In the genomic region with DNA sequence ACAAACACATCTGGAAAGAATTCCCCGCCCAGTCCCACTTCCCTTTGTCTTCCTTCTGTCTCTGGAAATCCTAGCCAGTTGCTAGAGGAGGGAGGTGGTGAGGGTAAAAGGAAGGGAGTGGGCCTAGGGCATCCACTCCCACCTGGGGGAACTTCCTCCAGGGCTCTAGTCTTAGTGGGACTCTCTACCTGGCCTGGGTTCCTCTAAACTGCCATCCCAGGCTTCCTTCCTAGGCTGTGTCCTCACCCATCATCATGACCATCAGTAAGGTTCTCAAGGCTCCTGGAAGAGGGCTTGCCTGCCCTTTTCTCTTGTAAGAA, we compare ENCODE assay signal across 16 mouse cellular contexts. TPM values are rescaled to one million over a fixed set of nuclear protein-coding genes. Genes with fewer than 3 reads are reported as not detected.
DNase-seq lines count a peak whose midpoint lies in the region; ATAC-seq lines count a peak whose summit lies in the region.
"Had no signal": no experiment of that assay in that cellular context is flagged by ENCODE, and none has a peak within 500 bp of the region (broad histone marks: within the 10 kb centered on the region; RNA-seq: fewer than 3 reads in every experiment).

No protein-coding gene starts in this region.

- WGBS in forebrain, embryonic 12.5 days, result no CpG with 5 or more reads among the region's 1 CpGs
- WGBS in forebrain, embryonic 16.5 days, result 42% methylated on average over 1 of the region's 1 CpGs
- WGBS in midbrain, embryonic 11.5 days, result 6% methylated on average over 1 of the region's 1 CpGs
- WGBS in midbrain, embryonic 16.5 days, result 17% methylated on average over 1 of the region's 1 CpGs
- WGBS in forebrain, embryonic 14.5 days, result 21% methylated on average over 1 of the region's 1 CpGs
- WGBS in midbrain, embryonic 13.5 days, result 15% methylated on average over 1 of the region's 1 CpGs

- 0 out of 2 replicates have a peak, but pooled peaks cover 3% of the 10 kb centered on the region for H3K27me3 ChIP-seq in forebrain, embryonic 12.5 days
- H3K27me3 ChIP-seq in forebrain, embryonic 16.5 days (replicated peaks; ENCODE audit: control insufficient read depth, insufficient read depth, low read length), result no peaks in the 10 kb centered on the region; the same call in 1 of the 2 replicates
- no peaks in the 10 kb centered on the region for H3K27me3 ChIP-seq in midbrain, embryonic 11.5 days (ENCODE audit: control insufficient read depth, insufficient read depth, low read length)
- H3K27me3 ChIP-seq in midbrain, embryonic 16.5 days (ENCODE audit: control insufficient read depth, insufficient read depth, low read depth, low read length), result no peaks in the 10 kb centered on the region; the same call in 1 of the 2 replicates
- 0 out of 2 replicates have a peak, but pooled peaks cover 3% of the 10 kb centered on the region for H3K27me3 ChIP-seq in forebrain, embryonic 14.5 days (replicated peaks; ENCODE audit: control insufficient read depth, insufficient read depth, low read length)
- no peaks in the 10 kb centered on the region for H3K27me3 ChIP-seq in midbrain, embryonic 13.5 days

- peaks cover 72% of the 10 kb centered on the region for H3K4me1 ChIP-seq in forebrain, embryonic 12.5 days
- peaks cover 36% of the 10 kb centered on the region for H3K4me1 ChIP-seq in forebrain, embryonic 16.5 days (replicated peaks; ENCODE audit: control insufficient read depth, insufficient read depth, low read length)
- peaks cover 68% of the 10 kb centered on the region for H3K4me1 ChIP-seq in midbrain, embryonic 11.5 days (ENCODE audit: control insufficient read depth, insufficient read depth, low read length)
- peaks cover 24% of the 10 kb centered on the region for H3K4me1 ChIP-seq in midbrain, embryonic 16.5 days (ENCODE audit: control insufficient read depth, insufficient read depth, low read length)
- H3K4me1 ChIP-seq in forebrain, embryonic 14.5 days (ENCODE audit: control insufficient read depth, insufficient read depth, low read length), result peaks cover 41% of the 10 kb centered on the region
- H3K4me1 ChIP-seq in midbrain, embryonic 13.5 days (replicated peaks), result peaks cover 68% of the 10 kb centered on the region

- peak overlapping the region; percentile 47 for H3K27ac ChIP-seq in forebrain, embryonic 12.5 days
- no peak overlapping the region for H3K27ac ChIP-seq in forebrain, embryonic 16.5 days (ENCODE audit: low read length)
- H3K27ac ChIP-seq in midbrain, embryonic 11.5 days (ENCODE audit: low read depth, low read length), result peak overlapping the region; percentile 90
- H3K27ac ChIP-seq in midbrain, embryonic 16.5 days (ENCODE audit: low read length), result no peak overlapping the region
- no peak overlapping the region for H3K27ac ChIP-seq in forebrain, embryonic 14.5 days (ENCODE audit: low read depth, low read length)
- H3K27ac ChIP-seq in midbrain, embryonic 13.5 days, result peak overlapping the region; percentile 69

- H3K9ac ChIP-seq in forebrain, embryonic 12.5 days, result no peak overlapping the region
- H3K9ac ChIP-seq in forebrain, embryonic 16.5 days (replicated peaks; ENCODE audit: low read depth, low read length), result no peak overlapping the region
- peak overlapping the region; percentile 80 for H3K9ac ChIP-seq in midbrain, embryonic 11.5 days (ENCODE audit: low read length)
- H3K9ac ChIP-seq in midbrain, embryonic 16.5 days (ENCODE audit: low read depth, low read length), result no peak overlapping the region
- H3K9ac ChIP-seq in forebrain, embryonic 14.5 days (ENCODE audit: low read length), result no peak overlapping the region
- no peak overlapping the region for H3K9ac ChIP-seq in midbrain, embryonic 13.5 days (replicated peaks)

- no peak for ATAC-seq in forebrain, embryonic 12.5 days (ENCODE audit: low FRiP score)
- no peak for ATAC-seq in forebrain, embryonic 16.5 days
- ATAC-seq in midbrain, embryonic 11.5 days (ENCODE audit: low FRiP score), result no peak
- ATAC-seq in midbrain, embryonic 16.5 days, result no peak
- no peak for ATAC-seq in forebrain, embryonic 14.5 days
- ATAC-seq in midbrain, embryonic 13.5 days, result peak; percentile 1; the same call in 1 of the 2 replicates

- peaks cover 12% of the 10 kb centered on the region for H3K36me3 ChIP-seq in forebrain, embryonic 12.5 days (replicated peaks)
- peaks cover 3% of the 10 kb centered on the region; the same call in 1 of the 2 replicates for H3K36me3 ChIP-seq in forebrain, embryonic 16.5 days (ENCODE audit: control insufficient read depth, insufficient read depth)
- H3K36me3 ChIP-seq in midbrain, embryonic 11.5 days (ENCODE audit: control insufficient read depth, insufficient read depth, low read length), result peaks cover 9% of the 10 kb centered on the region
- H3K36me3 ChIP-seq in midbrain, embryonic 16.5 days (ENCODE audit: control insufficient read depth, insufficient read depth, low read length), result 0 out of 2 replicates have a peak, but pooled peaks cover 1% of the 10 kb centered on the region
- H3K36me3 ChIP-seq in forebrain, embryonic 14.5 days (ENCODE audit: control insufficient read depth, insufficient read depth, low read length), result peaks cover 25% of the 10 kb centered on the region
- H3K36me3 ChIP-seq in midbrain, embryonic 13.5 days, result peaks cover 12% of the 10 kb centered on the region

- no peaks in the 10 kb centered on the region for H3K9me3 ChIP-seq in forebrain, embryonic 12.5 days
- no peaks in the 10 kb centered on the region for H3K9me3 ChIP-seq in forebrain, embryonic 16.5 days (ENCODE audit: control insufficient read depth, low read length)
- H3K9me3 ChIP-seq in midbrain, embryonic 11.5 days (ENCODE audit: control insufficient read depth, low read length), result no peaks in the 10 kb centered on the region
- H3K9me3 ChIP-seq in midbrain, embryonic 16.5 days (replicated peaks; ENCODE audit: control insufficient read depth, low read length, poor library complexity, severe bottlenecking), result no peaks in the 10 kb centered on the region
- no peaks in the 10 kb centered on the region for H3K9me3 ChIP-seq in forebrain, embryonic 14.5 days (replicated peaks; ENCODE audit: control insufficient read depth, low read length)
- no peaks in the 10 kb centered on the region for H3K9me3 ChIP-seq in midbrain, embryonic 13.5 days

- H3K4me2 ChIP-seq in forebrain, embryonic 12.5 days, result peak overlapping the region; percentile 72
- H3K4me2 ChIP-seq in forebrain, embryonic 16.5 days (ENCODE audit: low read length), result no peak overlapping the region
- H3K4me2 ChIP-seq in midbrain, embryonic 11.5 days, result no peak overlapping the region
- H3K4me2 ChIP-seq in midbrain, embryonic 16.5 days (ENCODE audit: low read length), result no peak overlapping the region
- 0 out of 2 replicates have a peak overlapping the region, but pooled peaks have one; percentile 70 for H3K4me2 ChIP-seq in forebrain, embryonic 14.5 days (ENCODE audit: low read length)
- H3K4me2 ChIP-seq in midbrain, embryonic 13.5 days (replicated peaks), result no peak overlapping the region

- no peak overlapping the region for H3K4me3 ChIP-seq in forebrain, embryonic 12.5 days (replicated peaks)
- H3K4me3 ChIP-seq in forebrain, embryonic 16.5 days (replicated peaks; ENCODE audit: low read length), result no peak overlapping the region
- H3K4me3 ChIP-seq in midbrain, embryonic 11.5 days (ENCODE audit: low read depth, low read length), result no peak overlapping the region
- no peak overlapping the region for H3K4me3 ChIP-seq in midbrain, embryonic 16.5 days (ENCODE audit: low read depth, low read length)
- H3K4me3 ChIP-seq in forebrain, embryonic 14.5 days (ENCODE audit: low read depth, low read length), result no peak overlapping the region
- no peak overlapping the region for H3K4me3 ChIP-seq in midbrain, embryonic 13.5 days (replicated peaks)

- peak; percentile 92 for DNase-seq in midbrain, embryonic 11.5 days (ENCODE audit: low spot score, missing footprints)
- no peak for DNase-seq in forebrain, embryonic 14.5 days (ENCODE audit: low spot score)
- no peak for DNase-seq in layer of hippocampus, postnatal 10 days (ENCODE audit: low spot score in 2 of 2)
- no peak for DNase-seq in urinary bladder, adult 18-20 months (ENCODE audit: low spot score in 2 of 2)
- DNase-seq: B cell, adult 2 months; cerebellum, adult 9-11 months; heart, postnatal 14 days; kidney, adult 18-20 months; lung, postnatal 4 days; right cerebral cortex, postnatal 25 days; thymus, postnatal 4 days had no signal

RNA-seq across cellular contexts. Expression of gene Crabp2, which starts 2.0 kb away (rescaled TPM):
- 246 TPM in 2 replicates for polyA plus RNA-seq in forebrain, embryonic 12.5 days (2016; fragmentation: Nextera tagmentation; extraction: Ambion mirVana)
- polyA plus RNA-seq in forebrain, embryonic 16.5 days (2015; fragmentation: Nextera tagmentation; extraction: Ambion mirVana), result 18.9 and 19.4 TPM in 2 replicates
- polyA plus RNA-seq in midbrain, embryonic 11.5 days (2014; fragmentation: Nextera tagmentation; extraction: Ambion mirVana), result 539 and 540 TPM in 2 replicates
- polyA plus RNA-seq in midbrain, embryonic 16.5 days (2015; fragmentation: Nextera tagmentation; extraction: Ambion mirVana), result 42.5 and 44.4 TPM in 2 replicates
- polyA plus RNA-seq in forebrain, embryonic 14.5 days (2014; fragmentation: Nextera tagmentation; extraction: Ambion mirVana), result 32.8 and 35.9 TPM in 2 replicates
- 129 and 135 TPM in 2 replicates for polyA plus RNA-seq in midbrain, embryonic 13.5 days (2015; fragmentation: Nextera tagmentation; extraction: Ambion mirVana)
- 1 to 10 TPM; 2.0 to 6.4 TPM for total RNA-seq in layer of hippocampus, postnatal 10 days (2021)
- total RNA-seq: liver, adult 2 months had no signal
- polyA plus RNA-seq: liver, adult 2 months had no signal

RNA-seq across cellular contexts. Expression of gene Rrnad1, which starts 16.0 kb away (rescaled TPM):
- 20.5 and 23.7 TPM in 2 replicates for polyA plus RNA-seq in forebrain, embryonic 12.5 days (2016; fragmentation: Nextera tagmentation; extraction: Ambion mirVana)
- 18.4 and 23.5 TPM in 2 replicates for polyA plus RNA-seq in forebrain, embryonic 16.5 days (2015; fragmentation: Nextera tagmentation; extraction: Ambion mirVana)
- polyA plus RNA-seq in midbrain, embryonic 11.5 days (2014; fragmentation: Nextera tagmentation; extraction: Ambion mirVana), result 14.6 and 17.0 TPM in 2 replicates
- polyA plus RNA-seq in midbrain, embryonic 16.5 days (2015; fragmentation: Nextera tagmentation; extraction: Ambion mirVana), result 20.5 and 23.2 TPM in 2 replicates
- polyA plus RNA-seq in forebrain, embryonic 14.5 days (2014; fragmentation: Nextera tagmentation; extraction: Ambion mirVana), result 15.6 and 20.2 TPM in 2 replicates
- polyA plus RNA-seq in midbrain, embryonic 13.5 days (2015; fragmentation: Nextera tagmentation; extraction: Ambion mirVana), result 19.8 and 24.9 TPM in 2 replicates
- 10 to 100 TPM; 18.1 to 26.4 TPM for total RNA-seq in layer of hippocampus, postnatal 10 days (2021)

RNA-seq across cellular contexts. Expression of gene Isg20l2, which starts 16.4 kb away (rescaled TPM):
- polyA plus RNA-seq in forebrain, embryonic 12.5 days (2016; fragmentation: Nextera tagmentation; extraction: Ambion mirVana), result 80.5 and 88.2 TPM in 2 replicates
- polyA plus RNA-seq in forebrain, embryonic 16.5 days (2015; fragmentation: Nextera tagmentation; extraction: Ambion mirVana), result 43.5 and 49.4 TPM in 2 replicates
- 53.9 and 54.8 TPM in 2 replicates for polyA plus RNA-seq in midbrain, embryonic 11.5 days (2014; fragmentation: Nextera tagmentation; extraction: Ambion mirVana)
- 24.9 and 28.6 TPM in 2 replicates for polyA plus RNA-seq in midbrain, embryonic 16.5 days (2015; fragmentation: Nextera tagmentation; extraction: Ambion mirVana)
- 17.9 and 20.0 TPM in 2 replicates for polyA plus RNA-seq in forebrain, embryonic 14.5 days (2014; fragmentation: Nextera tagmentation; extraction: Ambion mirVana)
- 49.2 and 51.0 TPM in 2 replicates for polyA plus RNA-seq in midbrain, embryonic 13.5 days (2015; fragmentation: Nextera tagmentation; extraction: Ambion mirVana)
- total RNA-seq in layer of hippocampus, postnatal 10 days (2021), result 10 to 100 TPM; 17.1 to 19.0 TPM

RNA-seq across cellular contexts. Expression of gene Nes, which starts 24.4 kb away (rescaled TPM):
- polyA plus RNA-seq in forebrain, embryonic 12.5 days (2016; fragmentation: Nextera tagmentation; extraction: Ambion mirVana), result 148 and 162 TPM in 2 replicates
- 35.7 and 41.6 TPM in 2 replicates for polyA plus RNA-seq in forebrain, embryonic 16.5 days (2015; fragmentation: Nextera tagmentation; extraction: Ambion mirVana)
- 70.3 and 85.4 TPM in 2 replicates for polyA plus RNA-seq in midbrain, embryonic 11.5 days (2014; fragmentation: Nextera tagmentation; extraction: Ambion mirVana)
- polyA plus RNA-seq in midbrain, embryonic 16.5 days (2015; fragmentation: Nextera tagmentation; extraction: Ambion mirVana), result 14.1 and 21.8 TPM in 2 replicates
- polyA plus RNA-seq in forebrain, embryonic 14.5 days (2014; fragmentation: Nextera tagmentation; extraction: Ambion mirVana), result 23.1 and 27.8 TPM in 2 replicates
- 61.9 and 77.6 TPM in 2 replicates for polyA plus RNA-seq in midbrain, embryonic 13.5 days (2015; fragmentation: Nextera tagmentation; extraction: Ambion mirVana)
- total RNA-seq in layer of hippocampus, postnatal 10 days (2021), result 10 to 100 TPM; 14.7 to 18.5 TPM

RNA-seq across cellular contexts. Expression of gene Mrpl24, which starts 27.2 kb away (rescaled TPM):
- 75.8 and 86.1 TPM in 2 replicates for polyA plus RNA-seq in forebrain, embryonic 12.5 days (2016; fragmentation: Nextera tagmentation; extraction: Ambion mirVana)
- 63.4 and 64.3 TPM in 2 replicates for polyA plus RNA-seq in forebrain, embryonic 16.5 days (2015; fragmentation: Nextera tagmentation; extraction: Ambion mirVana)
- 73.9 and 84.5 TPM in 2 replicates for polyA plus RNA-seq in midbrain, embryonic 11.5 days (2014; fragmentation: Nextera tagmentation; extraction: Ambion mirVana)
- polyA plus RNA-seq in midbrain, embryonic 16.5 days (2015; fragmentation: Nextera tagmentation; extraction: Ambion mirVana), result 47.8 and 51.6 TPM in 2 replicates
- polyA plus RNA-seq in forebrain, embryonic 14.5 days (2014; fragmentation: Nextera tagmentation; extraction: Ambion mirVana), result 69.5 and 71.2 TPM in 2 replicates
- 69.1 and 72.1 TPM in 2 replicates for polyA plus RNA-seq in midbrain, embryonic 13.5 days (2015; fragmentation: Nextera tagmentation; extraction: Ambion mirVana)
- 10 to 100 TPM; 49.4 to 55.6 TPM for total RNA-seq in layer of hippocampus, postnatal 10 days (2021)

Comparison
In these comparisons a context has a peak if more than half of its experiments do, and no peak if none do; other contexts are left out.
1. H3K27ac ChIP-seq: peak in forebrain, embryonic 12.5 days (single experiment), midbrain, embryonic 11.5 days (single experiment) and midbrain, embryonic 13.5 days (single experiment); none in forebrain, embryonic 16.5 days (single experiment), midbrain, embryonic 16.5 days (single experiment) and forebrain, embryonic 14.5 days (single experiment).
2. H3K4me2 ChIP-seq: peak in forebrain, embryonic 12.5 days (single experiment) and forebrain, embryonic 14.5 days (single experiment); none in forebrain, embryonic 16.5 days (single experiment), midbrain, embryonic 11.5 days (single experiment), midbrain, embryonic 16.5 days (single experiment) and midbrain, embryonic 13.5 days (single experiment).